Mouse (Mus musculus) c-Kit-positive CD71-negative TER-119-negative erythroid progenitor cells, embryonic 14.5 days (primary cell): ENCODE measurements around the gene Slc7a1.

Experiments
- DNase-seq: peaks from one replicate; pipeline ENCODE4 v3.0.0-alpha.2; 2013; ENCODE audit warnings: low read depth

Slc7a1 gene

GRCm38 (mm10) chr5:148399660-148400443 lies at the start of gene Slc7a1:
Gene Slc7a1, minus strand, starts transcription at chr5:148399904.
- peak; percentile 78 for DNase-seq

DNA sequence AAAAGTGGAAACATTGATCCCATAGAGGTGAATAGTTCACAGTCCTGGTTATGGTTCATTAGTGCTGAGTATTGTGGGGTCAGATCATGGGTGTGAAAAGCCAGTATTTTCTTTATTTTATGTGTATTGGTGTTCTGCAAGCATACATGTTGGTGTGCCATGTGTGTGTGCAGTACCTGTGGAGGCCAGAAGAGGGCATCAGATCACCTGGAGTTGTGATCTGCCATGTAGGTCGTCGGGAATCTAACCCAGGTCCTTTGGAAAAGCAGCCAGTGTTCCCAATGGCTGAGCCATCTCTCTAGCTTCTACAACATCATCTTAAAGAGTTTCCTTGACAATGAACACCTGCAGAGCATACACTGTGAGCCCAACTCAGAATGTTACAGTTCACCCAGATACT lies 45.3 kb upstream of the Slc7a1 start:
- DNase-seq = no peak

DNA sequence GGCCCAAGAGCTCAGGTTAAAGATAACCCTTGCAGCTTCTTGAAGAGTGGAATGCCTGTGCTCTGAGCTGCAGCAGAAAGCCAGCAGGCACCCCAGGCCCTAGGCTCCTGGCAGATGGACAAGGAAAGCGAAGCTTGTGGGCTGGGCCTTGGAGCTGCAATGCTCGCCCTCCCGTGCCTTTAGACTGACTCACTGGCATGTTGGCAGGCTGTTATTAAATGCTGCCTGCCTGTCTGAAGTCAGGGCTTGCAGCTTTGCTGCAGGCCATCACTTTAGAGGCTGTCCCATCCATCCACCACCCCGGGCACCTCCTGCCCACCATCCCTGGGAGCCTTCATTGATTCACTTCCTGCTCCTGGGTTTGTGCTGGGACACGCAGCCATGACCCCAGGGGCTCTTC lies 44.0 kb upstream of the Slc7a1 start:
- no peak for DNase-seq

DNA sequence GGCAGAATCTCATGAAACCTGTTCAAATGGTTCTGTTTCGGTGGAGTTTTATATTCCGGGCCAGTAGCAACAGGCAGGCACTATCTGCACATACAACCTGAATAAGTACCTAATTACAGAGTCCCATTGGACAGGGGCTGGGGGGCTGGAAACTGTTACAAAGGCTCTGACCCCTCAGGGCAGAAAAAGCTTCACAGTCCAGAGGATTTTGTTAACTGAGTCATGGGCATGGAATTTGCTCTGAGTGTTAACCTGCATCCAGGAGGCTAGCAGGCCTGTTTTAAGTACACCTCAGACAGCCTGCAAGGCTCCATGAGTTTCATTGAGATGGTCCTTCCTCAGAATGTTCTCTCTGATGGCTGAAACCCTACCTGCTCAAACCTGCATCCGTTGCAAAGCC lies 36.0 kb upstream of the Slc7a1 start:
- no peak for DNase-seq

GRCm38 (mm10) chr5:148432121-148432520 lies 32.4 kb upstream of the Slc7a1 start:
- no peak for DNase-seq

DNA sequence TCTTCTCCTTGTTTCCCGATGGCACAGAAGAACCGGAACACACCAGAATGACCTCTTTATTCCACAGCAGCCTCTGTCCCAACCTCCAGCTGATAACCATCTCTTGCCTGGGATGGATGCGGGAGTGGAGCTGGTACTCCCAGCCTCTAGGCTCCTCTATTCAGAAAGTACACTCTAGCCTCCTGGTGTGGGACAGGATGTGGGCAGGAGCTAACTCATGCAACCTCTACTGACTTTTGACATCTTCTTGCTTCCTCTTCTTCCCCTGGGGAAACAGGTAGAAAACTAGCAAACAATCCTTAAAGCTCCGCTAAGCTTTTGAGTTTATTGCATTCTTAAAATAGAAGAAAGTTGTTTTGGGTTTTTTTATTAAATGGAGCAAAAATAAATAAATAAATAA lies 29.1 kb upstream of the Slc7a1 start:
- no peak for DNase-seq

GRCm38 (mm10) chr5:148425136-148425535 lies 25.4 kb upstream of the Slc7a1 start:
- DNase-seq = no peak

DNA sequence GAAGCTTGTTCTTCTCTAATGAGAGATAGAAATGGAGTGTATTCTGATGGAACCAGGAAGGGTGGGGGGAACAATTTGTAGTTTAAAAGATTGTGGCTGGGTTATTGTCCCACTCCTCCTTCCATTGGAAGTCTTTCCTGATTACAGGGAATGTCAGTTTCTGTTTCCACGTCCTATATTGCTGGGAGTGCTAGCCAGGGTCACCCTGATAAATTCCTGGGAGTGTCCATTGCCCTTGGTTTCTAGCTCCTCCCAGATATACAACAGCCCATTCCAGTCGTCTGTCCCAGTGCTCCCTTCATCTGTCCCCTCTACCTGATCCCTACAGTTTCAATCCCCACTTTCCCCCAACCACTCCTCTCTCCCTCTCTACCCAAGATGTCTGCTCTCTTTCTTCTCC lies 21.6 kb upstream of the Slc7a1 start:
- DNase-seq = no peak

DNA sequence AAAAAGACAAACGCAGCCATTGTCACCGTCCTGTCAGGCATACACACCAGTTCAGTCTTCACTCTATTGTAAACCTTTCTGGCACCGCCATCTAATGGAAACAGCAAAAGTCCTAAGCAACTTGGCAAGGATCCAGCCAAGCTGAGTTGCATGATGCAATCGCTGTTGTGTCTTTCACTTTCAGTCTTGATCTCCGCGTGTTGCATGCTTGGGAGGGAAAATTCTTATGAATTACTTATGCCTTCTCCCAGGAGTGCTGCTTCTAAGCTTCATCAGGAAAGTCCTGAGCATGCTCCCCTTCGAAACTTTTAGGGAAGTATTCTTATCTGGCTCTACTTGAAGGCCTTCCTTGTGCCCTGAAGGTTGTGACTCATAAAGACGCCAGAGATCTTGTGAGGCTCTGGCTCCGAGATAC lies 19.4 kb upstream of the Slc7a1 start:
- no peak for DNase-seq

- no peak for DNase-seq
These were observed 18.7 kb upstream of the Slc7a1 start for GRCm38 (mm10) chr5:148418436-148418835.

DNA sequence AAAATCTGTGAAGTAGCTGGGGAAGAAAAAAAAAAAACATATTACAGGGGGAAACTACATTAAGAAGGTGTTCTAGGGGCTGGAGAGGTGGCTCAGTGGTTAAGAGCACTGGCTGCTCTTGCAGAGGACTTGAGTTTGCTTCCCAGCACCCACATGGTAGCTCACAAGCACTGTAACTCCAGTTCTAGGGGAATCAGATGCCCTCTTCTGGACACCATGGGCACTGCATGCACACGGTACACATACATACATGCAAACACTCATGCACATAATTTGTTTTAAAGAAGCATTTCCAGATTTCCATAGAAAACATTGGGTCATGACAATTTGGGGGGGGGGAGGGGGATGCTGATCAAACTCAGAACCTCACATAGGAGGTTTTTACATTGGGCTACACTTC lies 18.1 kb upstream of the Slc7a1 start:
- DNase-seq = no peak

DNA sequence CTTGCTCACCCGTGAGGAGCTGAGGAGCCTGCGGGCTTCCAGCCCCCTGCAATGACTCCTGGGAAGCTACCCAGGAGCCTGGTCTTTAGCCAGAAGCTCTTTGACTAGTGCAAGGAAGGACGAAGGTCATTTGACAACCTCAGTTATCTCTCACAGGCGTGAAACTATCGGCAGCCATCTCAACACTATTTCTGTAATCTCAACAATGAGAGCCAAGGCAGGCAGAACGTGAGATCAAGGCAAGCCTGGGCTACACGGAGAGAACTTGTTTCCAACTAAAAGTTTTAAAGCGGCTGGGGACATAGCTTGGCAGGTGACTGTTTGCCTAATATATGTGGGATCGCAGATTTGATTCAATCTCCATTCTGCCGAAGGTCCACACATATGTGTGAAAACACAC lies 16.8 kb upstream of the Slc7a1 start:
- no peak for DNase-seq

GRCm38 (mm10) chr5:148414233-148414632 lies 14.5 kb upstream of the Slc7a1 start:
- DNase-seq = no peak

DNA sequence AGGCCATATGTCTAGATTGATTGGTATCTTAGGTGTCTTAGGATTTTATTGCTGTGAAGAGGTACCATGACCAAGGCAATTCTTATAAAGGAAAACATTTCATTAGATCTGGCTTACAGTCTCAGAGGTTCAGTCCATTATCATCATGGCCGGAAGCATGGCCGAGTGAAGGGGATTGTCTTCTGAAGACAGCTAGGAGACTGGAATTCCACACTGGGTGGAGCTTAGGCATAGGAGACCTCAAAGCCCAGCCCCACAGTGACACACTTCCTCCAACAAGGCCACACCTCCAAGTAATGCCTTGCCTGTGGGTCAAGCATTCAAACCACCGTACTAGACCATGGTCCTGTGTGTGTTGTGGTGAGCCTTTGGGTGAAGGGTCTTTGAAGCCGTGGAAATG lies 12.8 kb upstream of the Slc7a1 start:
- DNase-seq = no peak

GRCm38 (mm10) chr5:148409465-148409864 lies 9.8 kb upstream of the Slc7a1 start:
- no peak for DNase-seq

- no peak for DNase-seq
These were observed 7.2 kb upstream of the Slc7a1 start for GRCm38 (mm10) chr5:148406913-148407312.

DNA sequence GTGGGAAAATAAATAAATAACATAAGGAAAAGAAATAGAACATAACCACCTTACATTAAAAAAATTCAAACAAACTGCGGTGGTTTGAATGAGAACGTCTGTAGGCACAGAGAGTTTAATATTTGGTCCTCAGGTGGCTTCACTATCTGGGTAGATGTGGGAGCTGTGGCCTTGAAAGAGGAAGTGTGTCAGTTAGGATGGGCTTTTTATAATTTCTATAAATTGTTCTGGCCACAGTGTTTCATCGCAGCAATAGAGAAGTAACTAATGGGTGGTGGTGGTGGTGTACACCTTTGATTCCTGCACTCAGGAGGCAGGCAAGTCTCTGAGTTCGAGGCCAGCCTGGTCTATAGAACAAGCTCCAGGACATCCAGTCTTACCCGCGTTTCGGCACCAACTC lies 4.8 kb upstream of the Slc7a1 start:
- no peak for DNase-seq

DNA sequence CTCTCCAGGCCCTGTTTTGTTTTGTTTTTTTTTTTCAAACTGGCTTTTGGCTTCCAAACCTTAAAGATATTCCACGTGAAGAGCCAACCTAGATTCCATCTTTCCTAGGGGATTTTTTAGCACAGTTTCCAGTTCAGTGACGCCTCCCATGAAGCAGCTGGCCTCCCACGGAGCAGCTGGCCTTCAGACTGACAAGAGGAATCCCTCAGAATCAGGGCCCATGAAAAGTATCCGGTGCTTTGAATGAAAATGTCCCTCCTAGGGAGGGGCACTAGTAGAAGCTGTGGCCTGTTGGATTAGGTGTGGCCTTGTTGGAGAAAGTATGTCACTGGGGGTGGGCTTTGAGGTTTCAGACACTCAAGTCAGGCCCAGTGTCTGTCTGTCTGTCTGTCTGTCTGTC lies 2.9 kb upstream of the Slc7a1 start:
- DNase-seq = no peak

DNA sequence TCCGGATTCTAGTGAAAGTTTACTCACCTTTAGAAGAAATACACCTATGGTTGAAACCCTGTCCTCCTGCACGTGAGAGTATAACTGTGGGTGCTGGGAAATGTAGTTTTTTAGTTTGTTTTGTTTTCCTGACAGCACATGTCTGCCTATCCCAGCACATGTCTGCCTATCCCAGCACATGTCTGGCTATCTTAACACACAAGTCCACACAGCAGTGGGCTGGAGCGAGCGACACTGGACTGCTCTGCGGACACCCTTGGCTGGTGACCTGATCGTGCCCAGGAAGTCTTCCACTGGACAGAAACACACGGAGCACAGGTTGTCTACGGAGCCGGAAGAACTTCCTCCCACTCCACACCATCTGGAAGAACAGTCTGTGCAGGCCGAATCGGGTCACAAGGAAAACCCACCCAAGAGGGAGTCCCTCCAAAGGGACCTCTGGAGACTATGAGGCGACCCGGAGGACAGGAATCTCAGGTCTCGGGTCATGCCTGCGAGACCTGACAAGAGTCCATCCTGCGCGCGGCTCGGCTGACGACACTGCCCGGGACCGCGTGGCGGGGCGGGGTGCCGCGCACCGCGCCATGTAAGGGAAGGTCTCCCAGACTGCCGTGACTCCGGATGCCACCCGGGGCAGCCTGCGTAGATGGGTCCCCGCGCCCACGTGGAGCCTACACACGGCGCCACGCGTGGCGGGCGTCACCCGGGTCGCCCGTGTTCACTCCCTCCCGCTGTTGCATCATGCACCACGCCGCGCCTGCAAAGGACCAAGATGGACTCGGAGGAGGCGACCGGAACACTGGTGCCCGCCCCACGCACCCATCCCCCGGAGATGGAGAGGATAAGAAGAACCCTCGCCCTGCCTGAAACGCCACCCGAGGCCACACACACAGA lies 691 bp downstream of the Slc7a1 start:
- peak; percentile 29 for DNase-seq

DNA sequence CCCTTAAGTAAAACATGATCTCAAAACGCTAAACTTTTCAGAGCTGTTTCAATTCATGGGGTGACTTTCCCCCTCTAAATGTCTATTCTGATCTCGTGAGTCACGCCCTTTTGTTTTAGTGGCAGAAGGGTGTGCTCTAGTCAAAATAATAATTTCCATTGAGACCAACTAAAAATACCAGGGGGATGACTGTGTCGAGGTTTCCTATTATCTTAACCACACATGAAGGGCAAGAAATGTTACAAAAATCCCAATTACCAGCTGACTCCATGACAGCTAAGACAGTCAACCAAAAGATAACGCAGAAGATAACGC lies 1.3 kb downstream of the Slc7a1 start:
- no peak for DNase-seq

DNA sequence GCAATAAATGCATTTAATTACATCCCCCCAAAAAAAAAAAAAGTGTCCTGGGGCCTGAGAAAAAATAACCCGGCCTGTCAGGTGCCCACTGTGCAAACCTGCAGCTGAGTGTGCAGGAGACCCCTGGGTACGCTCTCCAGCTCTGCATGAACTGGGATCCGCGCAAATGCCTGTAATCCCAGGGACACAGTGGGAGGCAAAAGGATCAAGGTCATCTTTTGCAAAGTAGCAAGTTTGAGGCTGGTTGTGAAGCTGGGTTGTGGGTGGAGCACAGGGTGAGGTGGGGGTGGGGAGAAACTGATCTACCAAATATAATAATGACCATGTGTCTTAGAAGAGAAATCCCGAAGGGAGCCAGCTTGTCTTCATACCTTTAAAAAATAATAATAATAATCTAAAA lies 1.8 kb downstream of the Slc7a1 start:
- DNase-seq = no peak

GRCm38 (mm10) chr5:148397418-148397817 lies 2.3 kb downstream of the Slc7a1 start:
- DNase-seq = no peak

GRCm38 (mm10) chr5:148393316-148393715 lies 6.4 kb downstream of the Slc7a1 start:
- DNase-seq = no peak

DNA sequence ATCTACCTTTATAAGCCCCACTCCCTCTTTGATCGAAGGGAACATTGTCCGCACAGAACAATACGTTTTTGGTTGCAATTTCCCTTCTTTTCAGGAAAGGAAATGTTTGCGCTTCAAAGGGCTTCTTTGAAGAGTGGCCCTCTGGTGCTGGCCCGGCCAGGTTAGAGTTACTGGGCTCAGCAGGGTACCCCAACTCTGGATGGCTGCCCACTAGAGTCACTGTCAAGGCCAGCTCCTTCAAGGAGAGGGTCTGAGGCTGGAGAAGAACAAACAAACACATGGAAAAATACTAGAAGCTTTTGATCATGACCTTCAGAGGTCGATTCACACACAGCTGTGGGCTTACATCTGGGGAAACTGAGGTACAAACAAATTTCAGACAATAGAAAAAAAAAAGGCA lies 6.9 kb downstream of the Slc7a1 start:
- DNase-seq = no peak
